Mouse (Mus musculus): ENCODE data around the gene Acad11.

DNA sequence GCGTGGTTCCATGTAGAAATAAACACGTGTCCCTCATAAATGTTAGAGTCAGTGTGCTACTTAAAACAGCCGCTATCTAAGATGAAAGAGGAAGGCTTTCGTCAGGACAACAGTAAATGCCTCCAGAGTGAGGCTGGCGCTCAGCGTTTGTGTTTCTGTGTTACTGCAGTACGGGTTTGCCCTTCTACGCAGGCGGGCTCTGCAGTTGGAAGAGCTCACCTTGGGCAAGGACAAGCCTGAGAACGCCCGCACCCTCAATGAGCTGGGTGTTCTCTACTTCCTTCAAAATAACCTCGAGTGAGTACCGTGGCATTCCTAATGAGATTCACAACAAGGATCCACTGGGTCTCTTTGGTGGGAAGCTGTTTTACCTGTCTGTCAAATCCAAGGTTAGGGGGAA is 24.9 kb upstream of the Acad11 start:
- no peak for TF ChIP-seq CTCF (IDR thresholded peaks at IDR 0.05; ENCODE audit: low read depth, low read length)
- no peak for TF ChIP-seq POLR2A (IDR thresholded peaks at IDR 0.05; ENCODE audit: extremely low read depth, insufficient read depth, low read length)

Data from liver, adult 2 months (tissue).